Mouse (Mus musculus) thymus, adult 2 months (tissue): Measurements from ENCODE around the gene Cd24a. TPM values are rescaled to one million over a fixed set of nuclear protein-coding genes. Genes with fewer than 3 reads are reported as not detected.

ENCODE experiments used
- DNase-seq: peaks from one replicate; pipeline ENCODE4 v3.0.0; 2021
- H3K27ac ChIP-seq: fragments of 200-500 bp; 2 replicates; pipeline ENCODE4 v1.5.1; 2012; ENCODE audit warnings: low read length, control low read depth; ENCODE audit not compliant: control insufficient read depth, insufficient read depth
- H3K27me3 ChIP-seq: fragments of 200-500 bp; 2 replicates; pipeline ENCODE4 v1.6.1; 2012; ENCODE audit warnings: mild to moderate bottlenecking, low read length, moderate library complexity, mixed read lengths; ENCODE audit not compliant: control insufficient read depth, insufficient read depth
- H3K36me3 ChIP-seq: fragments of 200-500 bp; 2 replicates; pipeline ENCODE4 v1.6.1; 2012; ENCODE audit warnings: mild to moderate bottlenecking, low read length, moderate library complexity; ENCODE audit not compliant: control insufficient read depth, insufficient read depth
- H3K4me1 ChIP-seq: fragments of 200-500 bp; replicated peaks from 2 replicates; pipeline ENCODE4 v1.6.1; 2012; ENCODE audit warnings: low read length; ENCODE audit not compliant: control insufficient read depth, insufficient read depth
- H3K4me3 ChIP-seq: fragments of 200-500 bp; 2 replicates; pipeline ENCODE4 v1.5.1; 2012; ENCODE audit warnings: mild to moderate bottlenecking, low read length, control low read depth, moderate library complexity; ENCODE audit not compliant: control insufficient read depth, insufficient read depth
- CTCF ChIP-seq: fragments of 200-500 bp; IDR thresholded peaks from 2 replicates; pipeline ENCODE4 v1.5.1; 2012; ENCODE audit warnings: mild to moderate bottlenecking, control low read depth, low read length, moderate library complexity, borderline replicate concordance; ENCODE audit not compliant: control insufficient read depth, poor library complexity, insufficient read depth; ENCODE audit errors: extremely low read depth
- POLR2A ChIP-seq: fragments of 200-500 bp; IDR thresholded peaks from 2 replicates; pipeline ENCODE4 v1.6.1; 2012; ENCODE audit warnings: mild to moderate bottlenecking, low read length, control low read depth, moderate library complexity; ENCODE audit not compliant: control insufficient read depth, poor library complexity, insufficient read depth; ENCODE audit errors: extremely low read depth
- WGBS: fragments of 180-500 bp; shearing (Covaris S2); methylation state at CpG from one replicate; pipeline ENCODE4 v1.1.7; 2018; 5-methylcytosine and 5-hydroxymethylcytosine counted together
- polyA plus RNA-seq: library from polyadenylated mRNA; depleted of rRNA; stranded (reverse); fragments of >200 nt; gene quantifications from 2 replicates; pipeline ENCODE4 v1.2.3, GENCODE M21; 2012

Cd24a gene
- polyA plus RNA-seq, 1 experiment: 247 TPM

GRCm38 (mm10) chr10:43574352-43574751, 3.7 kb upstream of the Cd24a start:
- no peak overlapping the region for H3K27ac ChIP-seq
- peaks cover 11% of the 10 kb centered on the region; the same call in 1 of the 2 replicates for H3K4me1 ChIP-seq
- no peaks in the 10 kb centered on the region for H3K27me3 ChIP-seq
- 97% methylated on average over 2 of the region's 2 CpGs for WGBS
- H3K36me3 ChIP-seq: no peaks in the 10 kb centered on the region
- no peak for TF ChIP-seq CTCF
- no peak for TF ChIP-seq POLR2A
- no peak for DNase-seq
- no peak overlapping the region for H3K4me3 ChIP-seq

GRCm38 (mm10) chr10:43574956-43575355, 3.1 kb upstream of the Cd24a start:
- H3K36me3 ChIP-seq: no peaks in the 10 kb centered on the region
- H3K4me3 ChIP-seq: no peak overlapping the region
- peak; percentile 79 for DNase-seq
- TF ChIP-seq CTCF (no peak), POLR2A (no peak)
- H3K27me3 ChIP-seq: no peaks in the 10 kb centered on the region
- no peak overlapping the region for H3K27ac ChIP-seq
- 3% methylated on average over 3 of the region's 3 CpGs for WGBS
- H3K4me1 ChIP-seq: peaks cover 11% of the 10 kb centered on the region; the same call in 1 of the 2 replicates

GRCm38 (mm10) chr10:43577299-43577996, 636 bp upstream of the Cd24a start:
- peak overlapping the region; percentile 22; the same call in 1 of the 2 replicates for H3K27ac ChIP-seq
- no peaks in the 10 kb centered on the region for H3K36me3 ChIP-seq
- H3K4me3 ChIP-seq: peak overlapping the region; percentile 20
- no peak for TF ChIP-seq POLR2A
- TF ChIP-seq CTCF: no peak
- 13% methylated on average over 19 of the region's 19 CpGs for WGBS
- DNase-seq: peak; percentile 41
- H3K4me1 ChIP-seq: peaks cover 20% of the 10 kb centered on the region; the same call in 1 of the 2 replicates
- H3K27me3 ChIP-seq: no peaks in the 10 kb centered on the region

- peaks cover 20% of the 10 kb centered on the region; the same call in 1 of the 2 replicates for H3K4me1 ChIP-seq
- no peaks in the 10 kb centered on the region for H3K36me3 ChIP-seq
- peak overlapping the region; percentile 35 for H3K27ac ChIP-seq
- DNase-seq: peak; percentile 65
- TF ChIP-seq POLR2A: no peak; the same call in 1 of the 2 replicates
- peak; percentile 17; the same call in 1 of the 2 replicates for TF ChIP-seq CTCF
- WGBS: under 1% methylated on average over 31 of the region's 32 CpGs
- H3K27me3 ChIP-seq: no peaks in the 10 kb centered on the region
- peak overlapping the region; percentile 70 for H3K4me3 ChIP-seq
Observed at GRCm38 (mm10) chr10:43578366-43578753, 276 bp downstream of the Cd24a start.

- peak overlapping the region; percentile 87 for H3K27ac ChIP-seq
- no peaks in the 10 kb centered on the region for H3K36me3 ChIP-seq
- H3K4me1 ChIP-seq: peaks cover 20% of the 10 kb centered on the region; the same call in 1 of the 2 replicates
- 1% methylated on average over 60 of the region's 65 CpGs for WGBS
- H3K27me3 ChIP-seq: no peaks in the 10 kb centered on the region
- no peak for TF ChIP-seq CTCF
- TF ChIP-seq POLR2A: peak; percentile 89
- H3K4me3 ChIP-seq: peak overlapping the region; percentile 97
- peak; percentile 89 for DNase-seq
Observed at GRCm38 (mm10) chr10:43578754-43579380, 783 bp downstream of the Cd24a start.

GRCm38 (mm10) chr10:43579381-43580261, 1.5 kb downstream of the Cd24a start:
- Histone ChIP-seq H3K27me3 (no peaks in the 10 kb centered on the region), H3K36me3 (no peaks in the 10 kb centered on the region), H3K4me1 (peaks cover 20% of the 10 kb centered on the region; the same call in 1 of the 2 replicates), H3K27ac (peak overlapping the region; percentile 87), H3K4me3 (peak overlapping the region; percentile 97)
- DNase-seq: peak; percentile 77
- WGBS: under 1% methylated on average over 49 of the region's 49 CpGs
- no peak for TF ChIP-seq CTCF
- TF ChIP-seq POLR2A: no peak
